Mouse (Mus musculus): ENCODE data around the gene Abhd15. TPM values are rescaled to one million over a fixed set of nuclear protein-coding genes. Genes with fewer than 3 reads are reported as not detected.
A peak's percentile ranks its signal among the peaks of the same experiment; 100 is the strongest.

The Abhd15 gene
- polyA plus RNA-seq, 1 experiment from 2014 or later, result 3.2 TPM

DNA sequence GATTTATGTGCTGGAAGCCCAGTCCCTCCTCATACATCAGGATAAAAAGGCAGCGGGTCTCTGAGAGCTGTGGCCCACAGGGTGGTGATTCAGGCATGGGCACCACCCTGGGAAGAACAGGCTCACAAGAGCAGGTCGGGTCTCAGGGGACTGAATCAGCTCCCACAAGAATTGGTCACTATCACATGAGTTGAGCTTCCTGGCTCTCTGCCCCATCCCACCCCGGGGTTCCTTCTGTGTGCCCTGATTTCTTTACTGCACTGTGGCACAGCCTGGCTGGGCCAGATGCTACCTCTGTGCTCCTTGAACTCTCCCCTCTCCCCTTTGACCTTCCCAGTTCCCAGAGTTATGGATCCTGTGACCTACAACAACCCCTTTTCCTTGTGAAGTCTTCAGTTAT, 31.9 kb upstream of the Abhd15 start:
- Histone ChIP-seq H3K9ac (ENCODE audit: low read length) (no peak overlapping the region), H3K4me1 (ENCODE audit: control insufficient read depth, insufficient read depth, low read length) (peaks cover 15% of the 10 kb centered on the region), H3K27ac (ENCODE audit: low read length) (no peak overlapping the region), H3K27me3 (ENCODE audit: control insufficient read depth, insufficient read depth, low read length) (no peaks in the 10 kb centered on the region), H3K4me2 (ENCODE audit: low read depth, low read length) (no peak overlapping the region), H3K36me3 (ENCODE audit: control insufficient read depth, insufficient read depth) (no peaks in the 10 kb centered on the region), H3K4me3 (ENCODE audit: low read length) (no peak overlapping the region), H3K9me3 (replicated peaks; ENCODE audit: control insufficient read depth, low read length) (no peaks in the 10 kb centered on the region)
- WGBS, result 62% methylated on average over 3 of the region's 3 CpGs
- ATAC-seq (replicated peaks; ENCODE audit: extremely low read depth, insufficient read depth, low FRiP score), result no peak

DNA sequence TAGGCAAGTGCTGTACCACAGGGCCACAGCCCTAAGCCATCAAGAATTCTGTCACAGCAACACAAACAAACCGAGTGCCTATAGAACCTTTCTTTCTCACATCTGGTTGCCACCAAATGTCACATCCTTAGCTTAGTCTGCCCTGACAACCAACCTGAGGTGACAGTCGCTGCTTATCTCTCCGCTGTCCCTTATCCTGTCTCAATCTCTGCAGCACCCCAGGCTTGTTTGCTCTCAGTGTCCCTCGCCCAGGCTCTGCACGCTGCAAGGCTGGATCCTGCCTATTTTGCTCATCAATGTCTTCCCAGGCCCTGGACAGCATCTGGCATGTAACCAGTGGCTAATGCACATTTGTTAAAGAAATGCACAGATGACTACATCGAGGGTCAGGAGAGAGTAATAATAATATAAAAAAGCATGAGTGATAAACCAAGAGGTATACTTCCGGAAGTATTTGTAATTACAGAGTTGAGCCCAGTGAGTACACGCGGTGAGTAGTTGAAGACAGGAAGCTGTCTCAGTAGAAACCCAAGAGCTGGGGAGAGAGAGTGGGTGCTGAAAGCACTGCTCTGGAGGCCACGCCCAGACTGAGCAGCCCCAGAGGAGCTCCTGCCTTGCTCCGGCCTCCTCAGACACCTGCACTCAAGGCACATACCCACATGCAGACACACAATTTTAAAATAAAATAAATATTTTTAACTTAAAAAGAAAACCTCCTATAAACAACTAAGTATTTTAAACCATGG, 31.2 kb upstream of the Abhd15 start:
- Histone ChIP-seq H3K4me3 (ENCODE audit: low read length) (no peak overlapping the region), H3K9ac (ENCODE audit: low read length) (no peak overlapping the region), H3K27me3 (ENCODE audit: control insufficient read depth, insufficient read depth, low read length) (no peaks in the 10 kb centered on the region), H3K9me3 (replicated peaks; ENCODE audit: control insufficient read depth, low read length) (no peaks in the 10 kb centered on the region), H3K27ac (ENCODE audit: low read length) (no peak overlapping the region), H3K36me3 (ENCODE audit: control insufficient read depth, insufficient read depth) (no peaks in the 10 kb centered on the region), H3K4me1 (ENCODE audit: control insufficient read depth, insufficient read depth, low read length) (peaks cover 21% of the 10 kb centered on the region), H3K4me2 (ENCODE audit: low read depth, low read length) (no peak overlapping the region)
- no peak for ATAC-seq (replicated peaks; ENCODE audit: extremely low read depth, insufficient read depth, low FRiP score)
- WGBS, result 35% methylated on average over 11 of the region's 11 CpGs

DNA sequence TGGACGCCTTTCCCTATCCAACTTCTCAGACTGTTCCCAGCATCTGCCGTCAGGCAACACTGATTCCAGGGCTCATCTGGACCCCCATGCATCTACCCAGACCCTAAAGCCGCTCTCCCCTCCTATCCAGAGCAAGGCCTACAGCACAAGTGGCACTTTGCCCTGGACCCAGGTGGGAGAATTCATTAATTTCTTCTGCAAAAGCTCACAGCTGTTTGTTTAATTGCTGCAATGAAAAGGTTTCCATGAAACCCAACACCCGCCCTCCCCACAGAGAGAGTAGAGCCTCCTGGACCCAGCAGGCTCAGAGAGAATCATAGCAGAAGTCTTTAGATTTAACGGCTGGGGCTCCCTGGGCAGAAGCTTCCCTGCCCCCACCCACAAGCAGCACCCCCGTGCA, 29.7 kb upstream of the Abhd15 start:
- no peak overlapping the region for H3K4me2 ChIP-seq (ENCODE audit: low read depth, low read length)
- WGBS, result 77% methylated on average over 6 of the region's 6 CpGs
- no peak for ATAC-seq (replicated peaks; ENCODE audit: extremely low read depth, insufficient read depth, low FRiP score)
- H3K9me3 ChIP-seq (replicated peaks; ENCODE audit: control insufficient read depth, low read length), result no peaks in the 10 kb centered on the region
- H3K27me3 ChIP-seq (ENCODE audit: control insufficient read depth, insufficient read depth, low read length), result no peaks in the 10 kb centered on the region
- peaks cover 29% of the 10 kb centered on the region for H3K4me1 ChIP-seq (ENCODE audit: control insufficient read depth, insufficient read depth, low read length)
- no peaks in the 10 kb centered on the region for H3K36me3 ChIP-seq (ENCODE audit: control insufficient read depth, insufficient read depth)
- no peak overlapping the region for H3K9ac ChIP-seq (ENCODE audit: low read length)
- H3K4me3 ChIP-seq (ENCODE audit: low read length), result no peak overlapping the region
- H3K27ac ChIP-seq (ENCODE audit: low read length), result no peak overlapping the region

DNA sequence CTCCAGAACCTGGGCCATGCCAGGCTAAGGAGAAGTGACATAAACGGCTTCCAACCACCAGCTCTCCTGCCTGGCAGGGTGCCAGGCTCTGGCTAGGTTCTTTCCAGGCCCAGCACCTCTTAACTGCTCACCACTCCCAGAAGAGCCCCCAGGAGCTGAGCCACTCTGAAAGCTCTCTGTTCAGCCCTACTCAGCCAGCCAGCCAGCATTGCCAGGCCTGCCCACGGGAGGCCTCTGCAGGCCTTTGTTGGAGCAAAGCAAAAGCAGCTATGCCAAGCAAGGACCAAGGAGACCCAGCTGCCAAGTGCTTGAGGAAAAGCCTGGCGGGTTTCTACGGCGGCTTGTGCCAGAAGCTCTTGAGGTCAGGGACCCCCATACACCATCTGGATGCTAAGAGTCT, 28.1 kb upstream of the Abhd15 start:
- no peak for ATAC-seq (replicated peaks; ENCODE audit: extremely low read depth, insufficient read depth, low FRiP score)
- no peaks in the 10 kb centered on the region for H3K9me3 ChIP-seq (replicated peaks; ENCODE audit: control insufficient read depth, low read length)
- no peak overlapping the region for H3K4me3 ChIP-seq (ENCODE audit: low read length)
- no peak overlapping the region for H3K27ac ChIP-seq (ENCODE audit: low read length)
- no peaks in the 10 kb centered on the region for H3K36me3 ChIP-seq (ENCODE audit: control insufficient read depth, insufficient read depth)
- 0 out of 2 replicates have a peak overlapping the region, but pooled peaks have one; percentile 3 for H3K4me2 ChIP-seq (ENCODE audit: low read depth, low read length)
- H3K4me1 ChIP-seq (ENCODE audit: control insufficient read depth, insufficient read depth, low read length), result peaks cover 40% of the 10 kb centered on the region
- no peak overlapping the region for H3K9ac ChIP-seq (ENCODE audit: low read length)
- no peaks in the 10 kb centered on the region for H3K27me3 ChIP-seq (ENCODE audit: control insufficient read depth, insufficient read depth, low read length)
- 55% methylated on average over 5 of the region's 5 CpGs for WGBS

DNA sequence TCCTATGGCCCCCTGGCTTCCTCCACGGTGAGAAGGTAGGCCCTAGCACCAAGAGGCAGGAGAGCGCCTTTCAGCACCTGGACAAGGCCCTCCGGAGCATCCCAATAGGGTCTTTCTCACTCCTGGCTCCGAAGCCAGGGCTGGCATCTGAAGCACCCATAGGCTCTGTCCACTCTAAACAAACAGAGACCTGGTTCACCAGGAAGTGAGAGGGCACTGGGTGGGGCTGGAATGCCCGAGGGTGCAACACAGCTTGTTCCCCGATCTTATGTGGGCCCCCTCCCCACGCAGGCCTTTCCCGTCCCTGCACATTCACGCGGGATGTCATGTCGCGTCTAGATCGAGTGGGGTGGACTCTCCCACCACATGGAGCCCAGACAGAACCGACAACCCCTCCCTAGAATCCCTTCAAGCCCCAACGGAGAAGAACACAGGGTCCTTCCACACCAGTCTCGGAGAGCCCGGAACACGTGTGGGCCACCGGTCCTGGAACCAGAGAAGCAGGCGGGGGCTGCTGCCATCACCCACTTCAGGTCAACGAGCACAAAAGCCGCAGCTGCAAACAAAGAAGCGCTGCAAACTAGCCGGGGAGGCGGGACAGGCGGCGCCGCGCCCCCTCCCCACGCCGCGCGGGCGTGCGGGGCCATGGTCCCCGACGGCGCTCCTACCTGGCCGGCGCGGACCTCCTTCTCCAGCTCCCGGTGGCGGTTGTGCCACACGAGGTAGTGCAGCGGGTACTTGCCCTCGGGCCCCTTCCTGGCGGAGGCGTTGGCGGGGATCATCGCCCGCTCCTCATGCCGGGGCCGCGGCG, 25.9 kb upstream of the Abhd15 start:
- no peaks in the 10 kb centered on the region for H3K9me3 ChIP-seq (replicated peaks; ENCODE audit: control insufficient read depth, low read length)
- H3K27me3 ChIP-seq (ENCODE audit: control insufficient read depth, insufficient read depth, low read length), result no peaks in the 10 kb centered on the region
- 5% methylated on average over 50 of the region's 55 CpGs for WGBS
- ATAC-seq (replicated peaks; ENCODE audit: extremely low read depth, insufficient read depth, low FRiP score), result no peak
- H3K9ac ChIP-seq (ENCODE audit: low read length), result peak overlapping the region; percentile 89
- H3K36me3 ChIP-seq (ENCODE audit: control insufficient read depth, insufficient read depth), result no peaks in the 10 kb centered on the region
- H3K4me3 ChIP-seq (ENCODE audit: low read length), result peak overlapping the region; percentile 87
- H3K4me2 ChIP-seq (ENCODE audit: low read depth, low read length), result peak overlapping the region; percentile 99
- no peak overlapping the region for H3K27ac ChIP-seq (ENCODE audit: low read length)
- H3K4me1 ChIP-seq (ENCODE audit: control insufficient read depth, insufficient read depth, low read length), result peaks cover 45% of the 10 kb centered on the region

DNA sequence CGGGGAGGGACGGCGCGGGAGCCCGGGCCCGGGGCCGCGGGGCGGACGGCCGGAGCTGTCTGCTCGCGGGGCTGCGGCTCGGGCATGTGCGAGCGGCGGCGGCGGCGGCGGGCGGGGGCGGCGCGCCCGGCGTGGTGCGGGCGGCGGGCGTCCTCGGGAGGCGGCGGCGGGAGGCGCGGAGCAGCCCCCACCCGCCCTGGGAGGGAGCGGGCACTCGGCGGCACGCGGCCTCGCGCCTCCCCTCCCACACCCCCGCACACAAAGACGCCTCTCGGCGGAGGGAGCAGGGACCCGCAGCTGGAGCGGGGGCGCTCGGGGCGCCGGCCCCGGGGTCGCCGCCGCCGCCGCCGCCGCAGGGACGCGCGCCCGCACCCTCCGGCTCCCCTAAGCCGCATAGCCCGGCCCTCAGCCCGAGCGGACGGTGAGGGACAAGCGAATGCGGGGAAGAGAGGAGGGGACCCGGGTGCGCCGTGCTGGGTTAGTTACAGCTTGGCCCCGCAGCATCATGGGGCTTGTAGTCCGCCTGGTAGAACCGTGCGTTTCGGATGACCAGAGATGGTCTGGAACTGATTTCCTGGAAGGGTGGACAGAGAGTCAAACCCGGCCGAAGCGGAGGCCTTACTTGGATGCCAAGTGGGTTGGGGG, 25.2 kb upstream of the Abhd15 start, which contains the start of gene Ankrd13b:
Ankrd13b (minus strand) TSS at position 88 of the 645 bp plus-strand sequence.
- H3K4me1 ChIP-seq (ENCODE audit: control insufficient read depth, insufficient read depth, low read length), result peaks cover 52% of the 10 kb centered on the region
- under 1% methylated on average over 72 of the region's 87 CpGs for WGBS
- no peaks in the 10 kb centered on the region for H3K36me3 ChIP-seq (ENCODE audit: control insufficient read depth, insufficient read depth)
- peak within 1 kb of the TSS; percentile 89 for H3K9ac ChIP-seq (ENCODE audit: low read length)
- H3K4me2 ChIP-seq (ENCODE audit: low read depth, low read length), result peak within 1 kb of the TSS; percentile 99
- H3K4me3 ChIP-seq (ENCODE audit: low read length), result peak within 1 kb of the TSS; percentile 87
- 0 out of 2 replicates have a peak, but pooled peaks have one; percentile 17 for ATAC-seq (replicated peaks; ENCODE audit: extremely low read depth, insufficient read depth, low FRiP score)
- no peaks in the 10 kb centered on the region for H3K9me3 ChIP-seq (replicated peaks; ENCODE audit: control insufficient read depth, low read length)
- H3K27ac ChIP-seq (ENCODE audit: low read length), result 0 out of 2 replicates have a peak within 1 kb of the TSS, but pooled peaks have one; percentile 11
- H3K27me3 ChIP-seq (ENCODE audit: control insufficient read depth, insufficient read depth, low read length), result no peaks in the 10 kb centered on the region

DNA sequence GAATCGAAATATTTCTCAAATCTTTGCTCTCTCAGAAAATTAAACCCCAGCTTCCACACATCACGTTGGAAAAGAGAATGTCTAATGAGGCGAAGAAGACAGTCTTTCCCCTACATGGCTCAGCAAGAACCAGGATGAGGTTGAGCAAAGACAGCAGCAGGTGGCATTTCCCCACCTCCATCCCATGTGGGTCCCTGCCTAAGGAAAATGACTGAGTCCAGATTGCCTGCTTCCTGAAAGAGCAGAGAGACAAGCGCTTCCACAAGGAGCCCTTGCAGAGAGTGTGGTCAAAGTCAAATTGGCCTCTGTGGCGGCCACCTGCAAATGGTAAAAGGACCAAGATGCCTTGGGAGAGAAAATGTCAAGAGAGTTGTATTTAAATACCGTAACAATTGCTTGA, 24.5 kb upstream of the Abhd15 start:
- no peak overlapping the region for H3K4me3 ChIP-seq (ENCODE audit: low read length)
- H3K27ac ChIP-seq (ENCODE audit: low read length), result peak overlapping the region; percentile 87
- peak overlapping the region; percentile 99 for H3K4me2 ChIP-seq (ENCODE audit: low read depth, low read length)
- no peaks in the 10 kb centered on the region for H3K36me3 ChIP-seq (ENCODE audit: control insufficient read depth, insufficient read depth)
- H3K27me3 ChIP-seq (ENCODE audit: control insufficient read depth, insufficient read depth, low read length), result no peaks in the 10 kb centered on the region
- no peaks in the 10 kb centered on the region for H3K9me3 ChIP-seq (replicated peaks; ENCODE audit: control insufficient read depth, low read length)
- ATAC-seq (replicated peaks; ENCODE audit: extremely low read depth, insufficient read depth, low FRiP score), result no peak
- H3K4me1 ChIP-seq (ENCODE audit: control insufficient read depth, insufficient read depth, low read length), result peaks cover 60% of the 10 kb centered on the region
- peak overlapping the region; percentile 40 for H3K9ac ChIP-seq (ENCODE audit: low read length)
- WGBS, result 76% methylated on average over 6 of the region's 6 CpGs

DNA sequence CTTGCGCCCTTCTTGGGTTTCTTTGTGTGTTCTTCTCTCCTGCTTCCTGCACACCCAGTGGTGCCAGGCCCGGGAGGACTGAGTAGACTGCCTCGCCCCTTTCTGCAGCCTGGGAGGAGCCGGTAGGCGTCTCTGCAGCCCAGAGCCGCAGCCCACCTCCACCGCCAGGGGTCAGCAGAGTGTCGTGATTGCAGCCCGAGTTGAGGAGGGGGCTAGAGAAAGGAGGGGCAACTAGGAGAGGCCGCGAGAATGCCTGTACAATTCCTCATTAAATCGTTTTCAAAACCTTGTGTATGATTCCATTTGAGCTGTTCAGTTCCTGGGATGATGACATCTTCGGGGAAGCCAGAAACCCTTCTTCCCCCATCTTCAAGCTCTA, 23.8 kb upstream of the Abhd15 start:
- peak; percentile 49 for ATAC-seq (replicated peaks; ENCODE audit: extremely low read depth, insufficient read depth, low FRiP score)
- Histone ChIP-seq H3K4me3 (ENCODE audit: low read length) (peak overlapping the region; percentile 95), H3K27me3 (ENCODE audit: control insufficient read depth, insufficient read depth, low read length) (no peaks in the 10 kb centered on the region), H3K36me3 (ENCODE audit: control insufficient read depth, insufficient read depth) (no peaks in the 10 kb centered on the region), H3K4me1 (ENCODE audit: control insufficient read depth, insufficient read depth, low read length) (peaks cover 65% of the 10 kb centered on the region), H3K9ac (ENCODE audit: low read length) (peak overlapping the region; percentile 95), H3K9me3 (replicated peaks; ENCODE audit: control insufficient read depth, low read length) (no peaks in the 10 kb centered on the region), H3K27ac (ENCODE audit: low read length) (peak overlapping the region; percentile 87), H3K4me2 (ENCODE audit: low read depth, low read length) (peak overlapping the region; percentile 96)
- WGBS, result 1% methylated on average over 13 of the region's 13 CpGs
